Mouse (Mus musculus) intestine, postnatal 0 days (tissue): Measurements from ENCODE around the gene Hist2h2ab. TPM values are rescaled to one million over a fixed set of nuclear protein-coding genes. Genes with fewer than 3 reads are reported as not detected.
"Not testable (repeated sequence)": the region's sequence is repeated elsewhere in the genome, so short reads cannot be mapped to it uniquely, and the experiment has no call there.

Source experiments
- ATAC-seq: fragments of 200-750 bp; cut with Nextera tagmentation; 2 replicates; pipeline ENCODE4 v1.8.0; 2017; ENCODE audit warnings: mild to moderate bottlenecking, moderate TSS enrichment, moderate library complexity
- H3K27ac ChIP-seq: fragments of 300-500 bp; sonication (generic); 2 replicates; pipeline ENCODE4 v1.5.1; 2014; ENCODE audit warnings: mild to moderate bottlenecking, low read depth, low read length, moderate library complexity
- H3K27me3 ChIP-seq: fragments of 300-500 bp; sonication (generic); replicated peaks from 2 replicates; pipeline ENCODE4 v1.6.1; 2014; ENCODE audit warnings: low read length, mixed read lengths; ENCODE audit not compliant: control insufficient read depth, insufficient read depth
- H3K36me3 ChIP-seq: fragments of 300-500 bp; sonication (generic); 2 replicates; pipeline ENCODE4 v1.6.1; 2014; ENCODE audit warnings: mild to moderate bottlenecking, moderate library complexity; ENCODE audit not compliant: control insufficient read depth, insufficient read depth
- H3K4me1 ChIP-seq: fragments of 300-500 bp; sonication (generic); replicated peaks from 2 replicates; pipeline ENCODE4 v1.6.1; 2014; ENCODE audit warnings: antibody characterized with exemption, low read length, mixed read lengths; ENCODE audit not compliant: control insufficient read depth, insufficient read depth
- H3K4me2 ChIP-seq: fragments of 300-500 bp; sonication (generic); replicated peaks from 2 replicates; pipeline ENCODE4 v1.6.1; 2014; ENCODE audit warnings: low read depth, mild to moderate bottlenecking, moderate library complexity
- H3K4me3 ChIP-seq: fragments of 300-500 bp; sonication (generic); 2 replicates; pipeline ENCODE4 v1.5.1; 2014; ENCODE audit warnings: low read depth, low read length
- H3K9ac ChIP-seq: fragments of 300-500 bp; sonication (generic); 2 replicates; pipeline ENCODE4 v1.6.1; 2014; ENCODE audit warnings: mild to moderate bottlenecking, low read depth, low read length
- H3K9me3 ChIP-seq: fragments of 300-500 bp; sonication (generic); 2 replicates; pipeline ENCODE4 v1.6.1; 2016; ENCODE audit warnings: mixed run types; ENCODE audit not compliant: control insufficient read depth
- CTCF ChIP-seq: sonication (generic); IDR thresholded peaks from 2 replicates; pipeline ENCODE4 v1.5.1; 2016; ENCODE audit warnings: low read depth, mild to moderate bottlenecking, control low read depth, antibody characterized with exemption, moderate library complexity
- WGBS: fragments of 180-500 bp; shearing (Covaris S2); extraction: QIAGEN DNeasy Blood & Tissue Kit; methylation state at CpG from one replicate; pipeline ENCODE4 v1.1.7; 2014; 5-methylcytosine and 5-hydroxymethylcytosine counted together
- polyA plus RNA-seq: library from polyadenylated mRNA; unstranded; fragments of >200 nt; fragmentation: Nextera tagmentation; extraction: Ambion mirVana; gene quantifications from 2 replicates; pipeline ENCODE4 v1.2.1, GENCODE M21; 2015

The Hist2h2ab gene
- polyA plus RNA-seq, 1 experiment from 2014 or later: not detected

GRCm38 (mm10) chr3:96196437-96197128, 23.1 kb upstream of the Hist2h2ab start:
- no peak for ATAC-seq
- Histone ChIP-seq H3K27ac (peak overlapping the region; percentile 82; the same call in 1 of the 2 replicates), H3K27me3 (no peaks in the 10 kb centered on the region), H3K4me1 (no peaks in the 10 kb centered on the region; the same call in 1 of the 2 replicates), H3K9me3 (no peaks in the 10 kb centered on the region), H3K36me3 (no peaks in the 10 kb centered on the region), H3K9ac (peak overlapping the region; percentile 57), H3K4me2 (peak overlapping the region; percentile 91), H3K4me3 (peak overlapping the region; percentile 59)
- 18% methylated on average over 27 of the region's 27 CpGs for WGBS
- TF ChIP-seq CTCF: no peak

DNA sequence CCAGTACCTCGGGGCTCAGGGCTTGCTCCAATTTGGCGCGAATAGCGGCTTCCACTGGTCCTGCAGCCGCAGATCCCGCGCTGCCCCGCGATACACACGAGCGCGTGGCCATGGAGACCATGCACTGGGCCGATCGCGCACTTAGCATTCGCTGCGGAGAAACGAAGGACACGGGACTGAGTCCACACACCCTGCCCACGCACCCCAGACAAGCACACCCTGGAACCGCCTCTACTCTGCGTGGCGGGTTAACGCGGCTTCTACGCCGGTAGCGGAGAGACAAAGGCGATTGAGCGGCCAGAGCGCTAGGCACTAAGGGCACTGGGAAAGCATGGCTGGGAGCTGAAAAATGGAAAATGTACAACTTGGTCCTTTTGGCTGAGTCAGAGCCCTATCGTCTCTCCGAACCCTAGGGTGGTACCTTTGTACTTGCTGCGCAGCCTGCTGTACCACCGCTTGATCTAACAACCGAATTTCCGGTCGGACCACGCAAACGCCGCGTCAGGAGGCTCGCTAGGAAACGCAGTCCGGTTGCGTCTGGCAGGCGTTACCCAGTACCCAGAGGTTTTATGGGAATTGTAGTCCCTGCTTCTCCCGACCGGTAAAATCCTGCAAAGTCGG, 22.4 kb upstream of the Hist2h2ab start:
- H3K9me3 ChIP-seq: no peaks in the 10 kb centered on the region
- no peaks in the 10 kb centered on the region; the same call in 1 of the 2 replicates for H3K4me1 ChIP-seq
- peak overlapping the region; percentile 57 for H3K9ac ChIP-seq
- TF ChIP-seq CTCF: peak; percentile 41
- no peaks in the 10 kb centered on the region for H3K27me3 ChIP-seq
- WGBS: under 1% methylated on average over 50 of the region's 50 CpGs
- no peaks in the 10 kb centered on the region for H3K36me3 ChIP-seq
- H3K4me3 ChIP-seq: peak overlapping the region; percentile 59
- peak overlapping the region; percentile 91 for H3K4me2 ChIP-seq
- ATAC-seq: peak; percentile 92
- H3K27ac ChIP-seq: peak overlapping the region; percentile 82

DNA sequence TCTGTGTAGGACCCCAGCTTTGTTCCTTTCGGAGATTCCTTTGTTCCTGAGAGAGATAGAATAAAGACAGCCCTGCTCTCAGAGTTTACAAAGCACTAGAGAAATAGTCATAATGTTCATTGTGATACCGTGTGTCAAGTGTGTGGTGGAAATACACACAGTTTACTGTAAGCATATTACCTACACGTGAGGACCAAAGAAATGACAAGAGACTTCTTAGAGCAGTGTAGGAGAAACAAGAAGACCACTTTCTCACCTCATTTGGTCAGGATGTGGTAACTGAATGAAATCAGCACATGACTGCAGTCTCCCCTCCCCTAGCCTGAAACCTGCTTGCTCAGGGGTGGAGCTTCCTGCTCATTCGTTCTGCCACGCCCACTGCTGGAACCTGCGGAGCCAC, 21.5 kb upstream of the Hist2h2ab start:
- Histone ChIP-seq H3K4me1 (no peaks in the 10 kb centered on the region; the same call in 1 of the 2 replicates), H3K27ac (no peak overlapping the region), H3K4me2 (peak overlapping the region; percentile 91), H3K9ac (no peak overlapping the region), H3K36me3 (no peaks in the 10 kb centered on the region), H3K4me3 (peak overlapping the region; percentile 59), H3K27me3 (no peaks in the 10 kb centered on the region), H3K9me3 (no peaks in the 10 kb centered on the region)
- peak; percentile 14; the same call in 1 of the 2 replicates for ATAC-seq
- no peak for TF ChIP-seq CTCF
- under 1% methylated on average over 6 of the region's 6 CpGs for WGBS

DNA sequence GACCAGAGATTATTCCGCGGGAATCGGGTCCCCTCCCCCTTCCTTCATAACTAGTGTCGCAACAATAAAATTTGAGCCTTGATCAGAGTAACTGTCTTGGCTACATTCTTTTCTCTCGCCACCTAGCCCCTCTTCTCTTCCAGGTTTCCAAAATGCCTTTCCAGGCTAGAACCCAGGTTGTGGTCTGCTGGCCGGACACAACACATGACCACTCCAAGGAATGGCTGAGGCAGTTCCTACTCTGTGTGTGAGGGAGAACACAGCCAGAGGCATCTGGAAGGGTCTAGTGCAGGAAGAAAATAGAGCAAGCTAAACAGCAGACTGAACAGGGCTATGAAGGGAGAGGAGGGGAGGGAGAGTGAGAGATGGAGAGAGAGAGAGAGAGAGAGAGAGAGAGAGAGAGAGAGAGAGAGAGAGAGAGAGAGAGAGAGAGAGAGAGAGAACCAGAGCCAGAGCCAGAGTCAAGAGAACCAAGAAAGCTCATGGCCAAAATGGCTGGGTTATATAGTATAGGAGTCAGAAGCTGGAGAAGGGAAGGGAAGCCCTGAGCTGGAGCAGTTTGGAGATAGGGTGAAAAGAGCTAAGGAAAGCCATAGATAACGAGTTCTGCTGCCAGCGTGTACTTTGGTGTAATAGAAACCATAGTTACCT, 20.9 kb upstream of the Hist2h2ab start:
- WGBS: 25% methylated on average over 6 of the region's 8 CpGs
- not testable (repeated sequence) for ATAC-seq, H3K27ac ChIP-seq, H3K4me3 ChIP-seq, H3K36me3 ChIP-seq, H3K9ac ChIP-seq, H3K9me3 ChIP-seq, H3K4me1 ChIP-seq, H3K27me3 ChIP-seq
- H3K4me2 ChIP-seq: 0 out of 2 replicates have a peak overlapping the region, but pooled peaks have one; percentile 24

- Histone ChIP-seq H3K9ac (no peak overlapping the region), H3K4me1 (no peaks in the 10 kb centered on the region; the same call in 1 of the 2 replicates), H3K27me3 (no peaks in the 10 kb centered on the region), H3K4me3 (no peak overlapping the region), H3K27ac (no peak overlapping the region), H3K9me3 (no peaks in the 10 kb centered on the region), H3K4me2 (no peak overlapping the region), H3K36me3 (no peaks in the 10 kb centered on the region)
- WGBS: 77% methylated on average over 2 of the region's 2 CpGs
- TF ChIP-seq CTCF: no peak
- no peak for ATAC-seq
These were observed 19.9 kb upstream of the Hist2h2ab start for GRCm38 (mm10) chr3:96199731-96200130.

DNA sequence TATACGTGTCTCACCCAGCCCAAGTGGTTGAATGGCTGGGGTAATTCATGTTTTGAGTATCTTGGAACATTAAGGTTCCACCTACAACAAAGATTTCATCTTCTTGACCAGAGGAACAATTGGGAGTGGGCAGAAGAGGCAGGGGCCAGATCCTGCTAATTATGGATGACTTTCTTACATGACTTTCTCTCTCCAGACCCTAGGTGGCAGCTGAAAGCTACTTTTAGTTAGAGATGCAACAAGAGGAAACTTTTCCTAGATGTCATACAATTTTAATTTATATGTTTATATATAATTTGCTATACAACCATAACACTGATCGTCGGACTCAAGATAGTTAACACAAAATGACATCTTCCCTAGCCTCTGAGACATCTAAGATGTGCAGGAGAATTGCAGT, 11.8 kb upstream of the Hist2h2ab start:
- no peaks in the 10 kb centered on the region for H3K4me1 ChIP-seq
- TF ChIP-seq CTCF: peak; percentile 43
- H3K27me3 ChIP-seq: 0 out of 2 replicates have a peak, but pooled peaks cover 3% of the 10 kb centered on the region
- H3K4me3 ChIP-seq: no peak overlapping the region
- no peak overlapping the region for H3K9ac ChIP-seq
- H3K36me3 ChIP-seq: no peaks in the 10 kb centered on the region
- ATAC-seq: no peak
- no peaks in the 10 kb centered on the region for H3K9me3 ChIP-seq
- H3K4me2 ChIP-seq: no peak overlapping the region
- WGBS: 65% methylated on average over 3 of the region's 3 CpGs
- no peak overlapping the region for H3K27ac ChIP-seq
